Mouse (Mus musculus): ENCODE measurements around the gene Arid3a.

- TF ChIP-seq POLR2A (IDR thresholded peaks at IDR 0.05; ENCODE audit: control insufficient read depth, low read depth, low read length) (no peak), CTCF (IDR thresholded peaks at IDR 0.05; ENCODE audit: control insufficient read depth, insufficient read depth, insufficient replicate concordance, low read depth, low read length) (peak; percentile 85)
Measured at GRCm38 (mm10) chr10:79991548-79991947, 64.7 kb downstream of the Arid3a start.
